Mouse (Mus musculus): ENCODE results near the gene Gm33543.

- TF ChIP-seq CTCF (IDR thresholded peaks at IDR 0.05; ENCODE audit: borderline replicate concordance, insufficient read depth, low read depth, low read length): no peak
- no peak for TF ChIP-seq POLR2A (IDR thresholded peaks at IDR 0.05; ENCODE audit: borderline replicate concordance, insufficient read depth, low read length)
These were observed 48.7 kb upstream of the Gm33543 start for GRCm38 (mm10) chr10:95891214-95891960.

Data from cerebellum, adult 2 months (tissue).